Mouse (Mus musculus): ENCODE data around the gene Snx29. TPM values are rescaled to one million over a fixed set of nuclear protein-coding genes. Genes with fewer than 3 reads are reported as not detected.

Gene Snx29
- polyA plus RNA-seq, 1 experiment, result 3.6 TPM

- H3K4me1 ChIP-seq (ENCODE audit: control insufficient read depth, insufficient read depth, insufficient read length, low read length), result no peaks in the 10 kb centered on the region
Observed at GRCm38 (mm10) chr16:11697710-11698357, 375.1 kb downstream of the Snx29 start.

GRCm38 (mm10) chr16:11701579-11701978 is 378.9 kb downstream of the Snx29 start:
- Histone ChIP-seq H3K4me3 (ENCODE audit: insufficient read depth, low read depth, low read length) (no peak overlapping the region), H3K4me1 (ENCODE audit: control insufficient read depth, insufficient read depth, insufficient read length, low read length) (no peaks in the 10 kb centered on the region; the same call in 1 of the 2 replicates), H3K27ac (replicated peaks; ENCODE audit: low read depth, low read length) (no peak overlapping the region)

More at GRCm38 (mm10) chr16:11697710-11698357, 375.1 kb downstream of the Snx29 start:
- Histone ChIP-seq H3K4me3 (ENCODE audit: insufficient read depth, low read depth, low read length) (no peak overlapping the region), H3K27ac (replicated peaks; ENCODE audit: low read depth, low read length) (no peak overlapping the region)

- H3K4me3 ChIP-seq (ENCODE audit: insufficient read depth, low read depth, low read length), result no peak overlapping the region
- H3K4me1 ChIP-seq (ENCODE audit: control insufficient read depth, insufficient read depth, insufficient read length, low read length), result no peaks in the 10 kb centered on the region; the same call in 1 of the 2 replicates
Observed at GRCm38 (mm10) chr16:11704096-11704495, 381.4 kb downstream of the Snx29 start.

GRCm38 (mm10) chr16:11705456-11705855 is 382.7 kb downstream of the Snx29 start:
- Histone ChIP-seq H3K4me3 (ENCODE audit: insufficient read depth, low read depth, low read length) (no peak overlapping the region), H3K4me1 (ENCODE audit: control insufficient read depth, insufficient read depth, insufficient read length, low read length) (no peaks in the 10 kb centered on the region; the same call in 1 of the 2 replicates)

More at GRCm38 (mm10) chr16:11704096-11704495, 381.4 kb downstream of the Snx29 start:
- no peak overlapping the region for H3K27ac ChIP-seq (replicated peaks; ENCODE audit: low read depth, low read length)

GRCm38 (mm10) chr16:11708097-11708496 is 385.4 kb downstream of the Snx29 start:
- H3K27ac ChIP-seq (replicated peaks; ENCODE audit: low read depth, low read length), result no peak overlapping the region
- no peak overlapping the region for H3K4me3 ChIP-seq (ENCODE audit: insufficient read depth, low read depth, low read length)
- H3K4me1 ChIP-seq (ENCODE audit: control insufficient read depth, insufficient read depth, insufficient read length, low read length), result no peaks in the 10 kb centered on the region; the same call in 1 of the 2 replicates

More at GRCm38 (mm10) chr16:11705456-11705855, 382.7 kb downstream of the Snx29 start:
- H3K27ac ChIP-seq (replicated peaks; ENCODE audit: low read depth, low read length), result no peak overlapping the region

GRCm38 (mm10) chr16:11709382-11709781 is 386.7 kb downstream of the Snx29 start:
- no peak overlapping the region for H3K27ac ChIP-seq (replicated peaks; ENCODE audit: low read depth, low read length)
- H3K4me3 ChIP-seq (ENCODE audit: insufficient read depth, low read depth, low read length), result no peak overlapping the region
- H3K4me1 ChIP-seq (ENCODE audit: control insufficient read depth, insufficient read depth, insufficient read length, low read length), result no peaks in the 10 kb centered on the region; the same call in 1 of the 2 replicates

- Histone ChIP-seq H3K4me3 (ENCODE audit: insufficient read depth, low read depth, low read length) (no peak overlapping the region), H3K27ac (replicated peaks; ENCODE audit: low read depth, low read length) (no peak overlapping the region), H3K4me1 (ENCODE audit: control insufficient read depth, insufficient read depth, insufficient read length, low read length) (no peaks in the 10 kb centered on the region; the same call in none of the 2 replicates)
Observed at GRCm38 (mm10) chr16:11709999-11710667, 387.4 kb downstream of the Snx29 start.

GRCm38 (mm10) chr16:11713265-11713865 is 390.7 kb downstream of the Snx29 start:
- no peak overlapping the region for H3K27ac ChIP-seq (replicated peaks; ENCODE audit: low read depth, low read length)
- H3K4me1 ChIP-seq (ENCODE audit: control insufficient read depth, insufficient read depth, insufficient read length, low read length), result no peaks in the 10 kb centered on the region; the same call in 1 of the 2 replicates
- H3K4me3 ChIP-seq (ENCODE audit: insufficient read depth, low read depth, low read length), result no peak overlapping the region

- Histone ChIP-seq H3K27ac (replicated peaks; ENCODE audit: low read depth, low read length) (no peak overlapping the region), H3K4me3 (ENCODE audit: insufficient read depth, low read depth, low read length) (no peak overlapping the region), H3K4me1 (ENCODE audit: control insufficient read depth, insufficient read depth, insufficient read length, low read length) (no peaks in the 10 kb centered on the region; the same call in 1 of the 2 replicates)
Observed at GRCm38 (mm10) chr16:11716932-11717331, 394.2 kb downstream of the Snx29 start.

- peaks cover under 1% of the 10 kb centered on the region; the same call in 1 of the 2 replicates for H3K4me1 ChIP-seq (ENCODE audit: control insufficient read depth, insufficient read depth, insufficient read length, low read length)
- H3K4me3 ChIP-seq (ENCODE audit: insufficient read depth, low read depth, low read length), result no peak overlapping the region
- no peak overlapping the region for H3K27ac ChIP-seq (replicated peaks; ENCODE audit: low read depth, low read length)
Observed at GRCm38 (mm10) chr16:11725901-11726300, 403.2 kb downstream of the Snx29 start.

GRCm38 (mm10) chr16:11727331-11727730 is 404.6 kb downstream of the Snx29 start:
- H3K4me1 ChIP-seq (ENCODE audit: control insufficient read depth, insufficient read depth, insufficient read length, low read length), result peaks cover 4% of the 10 kb centered on the region; the same call in 1 of the 2 replicates
- H3K27ac ChIP-seq (replicated peaks; ENCODE audit: low read depth, low read length), result no peak overlapping the region
- H3K4me3 ChIP-seq (ENCODE audit: insufficient read depth, low read depth, low read length), result no peak overlapping the region

GRCm38 (mm10) chr16:11728131-11728530 is 405.4 kb downstream of the Snx29 start:
- no peak overlapping the region for H3K4me3 ChIP-seq (ENCODE audit: insufficient read depth, low read depth, low read length)
- no peak overlapping the region for H3K27ac ChIP-seq (replicated peaks; ENCODE audit: low read depth, low read length)
- H3K4me1 ChIP-seq (ENCODE audit: control insufficient read depth, insufficient read depth, insufficient read length, low read length), result peaks cover 4% of the 10 kb centered on the region; the same call in 1 of the 2 replicates

GRCm38 (mm10) chr16:11728627-11729026 is 405.9 kb downstream of the Snx29 start:
- Histone ChIP-seq H3K27ac (replicated peaks; ENCODE audit: low read depth, low read length) (no peak overlapping the region), H3K4me3 (ENCODE audit: insufficient read depth, low read depth, low read length) (no peak overlapping the region), H3K4me1 (ENCODE audit: control insufficient read depth, insufficient read depth, insufficient read length, low read length) (peaks cover 4% of the 10 kb centered on the region; the same call in 1 of the 2 replicates)

GRCm38 (mm10) chr16:11729111-11729510 is 406.4 kb downstream of the Snx29 start:
- Histone ChIP-seq H3K4me3 (ENCODE audit: insufficient read depth, low read depth, low read length) (no peak overlapping the region), H3K4me1 (ENCODE audit: control insufficient read depth, insufficient read depth, insufficient read length, low read length) (peaks cover 4% of the 10 kb centered on the region; the same call in 1 of the 2 replicates), H3K27ac (replicated peaks; ENCODE audit: low read depth, low read length) (no peak overlapping the region)

- H3K4me1 ChIP-seq (ENCODE audit: control insufficient read depth, insufficient read depth, insufficient read length, low read length), result peaks cover 4% of the 10 kb centered on the region; the same call in 1 of the 2 replicates
- no peak overlapping the region for H3K27ac ChIP-seq (replicated peaks; ENCODE audit: low read depth, low read length)
Observed at GRCm38 (mm10) chr16:11729815-11730214, 407.1 kb downstream of the Snx29 start.

More at GRCm38 (mm10) chr16:11729815-11730214, 407.1 kb downstream of the Snx29 start:
- no peak overlapping the region for H3K4me3 ChIP-seq (ENCODE audit: insufficient read depth, low read depth, low read length)
